Mouse (Mus musculus) adrenal gland (tissue): ENCODE measurements around the gene 4922502D21Rik.

Source experiments
- intact Hi-C: fragments of 180-260 bp; cut with DNase I; formaldehyde crosslinking; loops from one replicate; pipeline ENCODE4 v1.15.1; 2025

4922502D21Rik gene

GRCm38 (mm10) chr6:129314655-129315168 lies 16.9 kb downstream of the 4922502D21Rik start:
- intact Hi-C loops = no loop called here

- intact Hi-C loops = no loop called here
Observed at GRCm38 (mm10) chr6:129312499-129312898, 19.1 kb downstream of the 4922502D21Rik start.

GRCm38 (mm10) chr6:129304180-129304579 lies 27.4 kb downstream of the 4922502D21Rik start:
- intact Hi-C loops = no loop called here

GRCm38 (mm10) chr6:129288708-129289107 lies 42.9 kb downstream of the 4922502D21Rik start:
- intact Hi-C loops = no loop called here

- intact Hi-C loops = no loop called here
Observed at GRCm38 (mm10) chr6:129284384-129285104, 47.1 kb downstream of the 4922502D21Rik start.

GRCm38 (mm10) chr6:129283271-129283670 lies 48.3 kb downstream of the 4922502D21Rik start:
- intact Hi-C loops = no loop called here

- intact Hi-C loops = no loop called here
Observed at GRCm38 (mm10) chr6:129276483-129276882, 55.1 kb downstream of the 4922502D21Rik start.

GRCm38 (mm10) chr6:129275624-129276203 lies 55.9 kb downstream of the 4922502D21Rik start:
- intact Hi-C loops = no loop called here

- intact Hi-C loops = no loop called here
Observed at GRCm38 (mm10) chr6:129275220-129275619, 56.4 kb downstream of the 4922502D21Rik start, which contains the start of gene Cd69. Gene Cd69, minus strand, starts transcription at chr6:129275436.

GRCm38 (mm10) chr6:129274476-129274875 lies 57.1 kb downstream of the 4922502D21Rik start:
- intact Hi-C loops = no loop called here

- intact Hi-C loops = no loop called here
Observed at GRCm38 (mm10) chr6:129273662-129274061, 57.9 kb downstream of the 4922502D21Rik start.
